Mouse (Mus musculus): Measurements from ENCODE around the gene Cant1. TPM values are rescaled to one million over a fixed set of nuclear protein-coding genes. Genes with fewer than 3 reads are reported as not detected.

Cant1 gene
- polyA plus RNA-seq (2015; fragmentation: Nextera tagmentation; extraction: Ambion mirVana), result 26.0 and 27.3 TPM in 2 replicates

GRCm38 (mm10) chr11:118418834-118419504 is at the start of gene Cant1:
Gene Cant1, minus strand, starts transcription at chr11:118419086.
- H3K4me3 ChIP-seq (replicated peaks; ENCODE audit: low read length), result peak within 1 kb of the TSS; percentile 95
- H3K27ac ChIP-seq (ENCODE audit: low read length), result peak within 1 kb of the TSS; percentile 58
- no peaks in the 10 kb centered on the region for H3K9me3 ChIP-seq (ENCODE audit: control insufficient read depth, low read length)
- no peaks in the 10 kb centered on the region for H3K36me3 ChIP-seq (ENCODE audit: control insufficient read depth, insufficient read depth)
- peak within 1 kb of the TSS; percentile 98 for H3K9ac ChIP-seq (replicated peaks; ENCODE audit: low read depth, low read length)
- WGBS, result under 1% methylated on average over 48 of the region's 50 CpGs
- H3K27me3 ChIP-seq (replicated peaks; ENCODE audit: control insufficient read depth, insufficient read depth, low read length), result no peaks in the 10 kb centered on the region
- H3K4me1 ChIP-seq (replicated peaks; ENCODE audit: control insufficient read depth, insufficient read depth, low read length), result peaks cover 35% of the 10 kb centered on the region
- H3K4me2 ChIP-seq (ENCODE audit: low read length), result peak within 1 kb of the TSS; percentile 93
- peak; percentile 96 for ATAC-seq

DNA sequence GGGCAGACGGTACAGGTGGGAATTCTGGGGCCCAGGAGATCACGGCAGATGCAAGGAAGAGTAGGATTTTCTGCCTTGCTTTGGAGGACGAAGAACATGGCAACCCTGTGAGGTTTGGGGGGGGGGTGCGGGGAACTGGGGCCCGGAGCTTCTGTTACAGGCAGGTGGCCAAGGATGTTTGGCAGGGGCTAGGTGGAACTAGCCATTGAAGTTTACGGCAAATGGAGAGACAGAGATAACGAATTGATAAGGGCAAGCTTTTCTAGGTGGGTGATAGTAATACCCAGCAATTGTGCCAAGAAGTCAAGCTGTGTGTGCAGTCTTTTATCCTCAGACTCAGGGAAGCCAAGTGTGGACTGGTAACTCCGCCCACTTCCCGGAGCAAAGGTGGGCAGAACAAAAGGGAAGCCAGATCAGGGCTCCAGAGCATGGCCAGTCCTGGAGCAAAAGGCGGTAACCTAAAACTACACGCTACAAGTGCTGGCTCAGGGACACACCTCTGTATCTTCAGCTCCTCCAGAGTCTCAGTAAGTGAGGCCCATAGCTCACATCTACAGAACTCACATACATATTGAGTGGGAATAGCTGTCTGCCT is 48.7 kb upstream of the Cant1 start:
- Histone ChIP-seq H3K4me2 (ENCODE audit: low read length) (no peak overlapping the region), H3K27ac (ENCODE audit: low read length) (no peak overlapping the region), H3K9ac (replicated peaks; ENCODE audit: low read depth, low read length) (no peak overlapping the region), H3K4me3 (replicated peaks; ENCODE audit: low read length) (no peak overlapping the region), H3K4me1 (replicated peaks; ENCODE audit: control insufficient read depth, insufficient read depth, low read length) (peaks cover 6% of the 10 kb centered on the region), H3K27me3 (replicated peaks; ENCODE audit: control insufficient read depth, insufficient read depth, low read length) (no peaks in the 10 kb centered on the region), H3K9me3 (ENCODE audit: control insufficient read depth, low read length) (no peaks in the 10 kb centered on the region), H3K36me3 (ENCODE audit: control insufficient read depth, insufficient read depth) (no peaks in the 10 kb centered on the region)
- no peak for ATAC-seq
- 38% methylated on average over 11 of the region's 11 CpGs for WGBS

DNA sequence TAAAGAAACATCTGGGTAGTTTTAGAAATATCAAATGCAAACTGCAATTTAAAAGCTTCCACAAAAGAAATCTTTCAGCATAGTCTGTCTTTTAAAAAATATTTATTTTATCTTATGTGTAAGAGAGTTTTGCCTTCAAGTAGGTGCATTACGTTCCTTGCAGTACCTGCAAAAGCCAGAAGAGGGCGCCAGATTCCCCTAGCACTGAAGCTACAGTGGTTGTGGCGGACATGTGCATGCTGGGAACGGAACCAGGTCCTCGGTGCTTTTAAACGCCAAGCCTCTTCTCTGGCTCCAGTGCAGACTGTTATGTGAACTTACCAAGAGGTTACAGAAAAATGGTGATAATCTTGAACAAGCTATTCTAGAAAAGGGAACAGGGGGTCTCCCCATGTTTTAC is 41.4 kb upstream of the Cant1 start:
- ATAC-seq, result no peak
- no peaks in the 10 kb centered on the region for H3K36me3 ChIP-seq (ENCODE audit: control insufficient read depth, insufficient read depth)
- H3K9me3 ChIP-seq (ENCODE audit: control insufficient read depth, low read length), result no peaks in the 10 kb centered on the region
- H3K27me3 ChIP-seq (replicated peaks; ENCODE audit: control insufficient read depth, insufficient read depth, low read length), result no peaks in the 10 kb centered on the region
- H3K27ac ChIP-seq (ENCODE audit: low read length), result no peak overlapping the region
- WGBS, result 53% methylated on average over 6 of the region's 6 CpGs
- H3K9ac ChIP-seq (replicated peaks; ENCODE audit: low read depth, low read length), result no peak overlapping the region
- H3K4me2 ChIP-seq (ENCODE audit: low read length), result no peak overlapping the region
- H3K4me3 ChIP-seq (replicated peaks; ENCODE audit: low read length), result no peak overlapping the region
- H3K4me1 ChIP-seq (replicated peaks; ENCODE audit: control insufficient read depth, insufficient read depth, low read length), result no peaks in the 10 kb centered on the region

DNA sequence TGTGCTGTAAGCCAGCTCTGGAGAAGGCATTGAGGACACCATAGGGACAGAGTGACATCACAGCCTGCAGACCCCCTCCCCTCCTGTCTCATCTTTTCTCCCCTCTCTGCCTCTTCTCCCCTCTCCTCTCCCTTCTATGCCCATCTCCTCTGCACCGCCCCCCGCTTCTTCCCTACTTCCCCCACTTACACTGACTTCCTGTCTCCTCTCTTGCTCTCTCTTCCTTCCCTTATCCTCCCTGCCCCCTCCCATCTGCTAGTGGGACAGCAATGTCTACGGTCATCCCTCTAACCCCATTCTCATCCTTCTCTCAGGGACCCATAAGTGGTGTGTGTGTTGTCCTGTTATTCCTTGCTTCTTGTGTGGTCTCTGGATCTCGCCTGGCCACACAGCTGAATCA is 40.6 kb upstream of the Cant1 start:
- Histone ChIP-seq H3K4me1 (replicated peaks; ENCODE audit: control insufficient read depth, insufficient read depth, low read length) (no peaks in the 10 kb centered on the region), H3K36me3 (ENCODE audit: control insufficient read depth, insufficient read depth) (no peaks in the 10 kb centered on the region), H3K9me3 (ENCODE audit: control insufficient read depth, low read length) (no peaks in the 10 kb centered on the region), H3K27ac (ENCODE audit: low read length) (no peak overlapping the region), H3K4me3 (replicated peaks; ENCODE audit: low read length) (no peak overlapping the region), H3K4me2 (ENCODE audit: low read length) (no peak overlapping the region), H3K9ac (replicated peaks; ENCODE audit: low read depth, low read length) (no peak overlapping the region), H3K27me3 (replicated peaks; ENCODE audit: control insufficient read depth, insufficient read depth, low read length) (no peaks in the 10 kb centered on the region)
- 85% methylated on average over 4 of the region's 4 CpGs for WGBS
- no peak for ATAC-seq

GRCm38 (mm10) chr11:118459051-118459450 is 40.2 kb upstream of the Cant1 start:
- Histone ChIP-seq H3K9me3 (ENCODE audit: control insufficient read depth, low read length) (no peaks in the 10 kb centered on the region), H3K4me1 (replicated peaks; ENCODE audit: control insufficient read depth, insufficient read depth, low read length) (no peaks in the 10 kb centered on the region)
- 68% methylated on average over 8 of the region's 8 CpGs for WGBS

DNA sequence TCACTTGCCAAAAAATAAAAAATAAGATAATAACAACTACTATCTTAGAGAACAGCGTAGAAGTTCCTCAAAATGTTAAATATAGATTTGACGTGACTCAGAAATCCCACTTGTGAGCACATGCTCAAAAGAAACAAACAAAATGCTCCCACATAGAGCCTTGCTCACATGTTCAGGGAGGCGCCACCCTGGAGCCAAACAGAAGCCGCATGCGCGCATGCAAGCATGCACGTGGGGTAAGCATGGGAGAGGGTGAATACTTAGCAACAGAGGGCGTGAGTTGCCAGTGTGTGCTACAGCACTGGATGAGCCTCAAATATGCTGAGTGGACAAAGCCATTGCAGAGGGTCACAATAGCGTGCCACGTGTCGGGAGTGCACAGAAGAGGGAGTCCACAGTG is 38.1 kb upstream of the Cant1 start:
- 70% methylated on average over 11 of the region's 11 CpGs for whole genome bisulfite sequencing

More at GRCm38 (mm10) chr11:118459051-118459450, 40.2 kb upstream of the Cant1 start:
- Histone ChIP-seq H3K9ac (replicated peaks; ENCODE audit: low read depth, low read length) (no peak overlapping the region), H3K27ac (ENCODE audit: low read length) (no peak overlapping the region), H3K4me3 (replicated peaks; ENCODE audit: low read length) (no peak overlapping the region), H3K27me3 (replicated peaks; ENCODE audit: control insufficient read depth, insufficient read depth, low read length) (no peaks in the 10 kb centered on the region), H3K36me3 (ENCODE audit: control insufficient read depth, insufficient read depth) (no peaks in the 10 kb centered on the region), H3K4me2 (ENCODE audit: low read length) (no peak overlapping the region)
- no peak for ATAC-seq

DNA sequence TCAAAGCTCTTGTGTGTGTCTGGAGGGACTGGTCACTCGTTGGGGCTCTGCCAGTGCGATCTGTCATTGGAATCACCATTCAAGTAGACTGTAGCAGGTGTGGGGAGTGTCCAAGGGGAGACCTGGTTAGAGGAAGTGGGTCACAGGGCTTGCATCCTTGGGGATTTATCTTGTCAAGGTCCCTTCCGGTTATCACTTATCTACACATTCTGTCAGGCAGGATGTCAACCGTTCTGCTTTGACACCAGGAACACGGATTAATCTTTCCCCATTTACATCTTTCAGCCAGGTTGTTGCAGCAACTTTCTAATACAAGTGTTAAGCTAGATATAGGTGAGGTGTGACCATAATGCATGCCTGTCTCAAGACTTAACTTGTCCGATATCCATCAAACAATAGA is 36.9 kb upstream of the Cant1 start:
- Histone ChIP-seq H3K4me1 (replicated peaks; ENCODE audit: control insufficient read depth, insufficient read depth, low read length) (no peaks in the 10 kb centered on the region), H3K27me3 (replicated peaks; ENCODE audit: control insufficient read depth, insufficient read depth, low read length) (no peaks in the 10 kb centered on the region), H3K9me3 (ENCODE audit: control insufficient read depth, low read length) (no peaks in the 10 kb centered on the region), H3K27ac (ENCODE audit: low read length) (no peak overlapping the region), H3K36me3 (ENCODE audit: control insufficient read depth, insufficient read depth) (no peaks in the 10 kb centered on the region), H3K4me3 (replicated peaks; ENCODE audit: low read length) (no peak overlapping the region), H3K4me2 (ENCODE audit: low read length) (no peak overlapping the region), H3K9ac (replicated peaks; ENCODE audit: low read depth, low read length) (no peak overlapping the region)
- 93% methylated on average over 6 of the region's 6 CpGs for WGBS
- ATAC-seq, result no peak

More for the DNA sequence above, 38.1 kb upstream of the Cant1 start:
- no peak for ATAC-seq
- H3K27me3 ChIP-seq (replicated peaks; ENCODE audit: control insufficient read depth, insufficient read depth, low read length), result no peaks in the 10 kb centered on the region
- no peak overlapping the region for H3K9ac ChIP-seq (replicated peaks; ENCODE audit: low read depth, low read length)
- no peak overlapping the region for H3K27ac ChIP-seq (ENCODE audit: low read length)
- H3K4me2 ChIP-seq (ENCODE audit: low read length), result no peak overlapping the region
- no peaks in the 10 kb centered on the region for H3K36me3 ChIP-seq (ENCODE audit: control insufficient read depth, insufficient read depth)
- H3K4me1 ChIP-seq (replicated peaks; ENCODE audit: control insufficient read depth, insufficient read depth, low read length), result no peaks in the 10 kb centered on the region
- no peaks in the 10 kb centered on the region for H3K9me3 ChIP-seq (ENCODE audit: control insufficient read depth, low read length)
- H3K4me3 ChIP-seq (replicated peaks; ENCODE audit: low read length), result no peak overlapping the region

GRCm38 (mm10) chr11:118453886-118454671 is 35.2 kb upstream of the Cant1 start:
- no peak for ATAC-seq
- Histone ChIP-seq H3K27me3 (replicated peaks; ENCODE audit: control insufficient read depth, insufficient read depth, low read length) (no peaks in the 10 kb centered on the region), H3K9me3 (ENCODE audit: control insufficient read depth, low read length) (no peaks in the 10 kb centered on the region), H3K4me3 (replicated peaks; ENCODE audit: low read length) (no peak overlapping the region), H3K36me3 (ENCODE audit: control insufficient read depth, insufficient read depth) (no peaks in the 10 kb centered on the region), H3K9ac (replicated peaks; ENCODE audit: low read depth, low read length) (no peak overlapping the region), H3K4me2 (ENCODE audit: low read length) (no peak overlapping the region), H3K27ac (ENCODE audit: low read length) (no peak overlapping the region), H3K4me1 (replicated peaks; ENCODE audit: control insufficient read depth, insufficient read depth, low read length) (no peaks in the 10 kb centered on the region)
- 80% methylated on average over 11 of the region's 11 CpGs for WGBS

- no peaks in the 10 kb centered on the region for H3K27me3 ChIP-seq (replicated peaks; ENCODE audit: control insufficient read depth, insufficient read depth, low read length)
- H3K4me3 ChIP-seq (replicated peaks; ENCODE audit: low read length), result no peak overlapping the region
- no peak overlapping the region for H3K27ac ChIP-seq (ENCODE audit: low read length)
- no peak for ATAC-seq
- H3K9ac ChIP-seq (replicated peaks; ENCODE audit: low read depth, low read length), result no peak overlapping the region
- no peaks in the 10 kb centered on the region for H3K4me1 ChIP-seq (replicated peaks; ENCODE audit: control insufficient read depth, insufficient read depth, low read length)
- no peaks in the 10 kb centered on the region for H3K9me3 ChIP-seq (ENCODE audit: control insufficient read depth, low read length)
- no peak overlapping the region for H3K4me2 ChIP-seq (ENCODE audit: low read length)
- no peaks in the 10 kb centered on the region for H3K36me3 ChIP-seq (ENCODE audit: control insufficient read depth, insufficient read depth)
- WGBS, result 71% methylated on average over 2 of the region's 2 CpGs
These were observed 34.1 kb upstream of the Cant1 start for GRCm38 (mm10) chr11:118452955-118453354.
